In genomic region chr3:9064266-9065031, GRCm38 (mm10) we compare ENCODE assay signal across 7 mouse cellular contexts.
DNase-seq lines count a peak whose midpoint lies in the region; ATAC-seq lines count a peak whose summit lies in the region.

No protein-coding gene starts in this region.

- no peaks in the 10 kb centered on the region for H3K36me3 ChIP-seq in embryonic facial prominence, embryonic 10.5 days (replicated peaks)
- no peaks in the 10 kb centered on the region for H3K36me3 ChIP-seq in splenic B cell, adult 2 months (ENCODE audit: control insufficient read depth, insufficient read depth, low read length, poor library complexity, severe bottlenecking)

- no peaks in the 10 kb centered on the region for H3K27me3 ChIP-seq in embryonic facial prominence, embryonic 10.5 days (replicated peaks; ENCODE audit: low read depth, poor library complexity, severe bottlenecking)
- H3K27me3 ChIP-seq in splenic B cell, adult 2 months (ENCODE audit: control insufficient read depth, insufficient read depth, low read length, poor library complexity, severe bottlenecking): no peaks in the 10 kb centered on the region

- peak; percentile 81 for DNase-seq in ES-CJ7 (ENCODE audit: low read depth, low spot score)
- DNase-seq in adrenal gland, adult 18-20 months (ENCODE audit: low spot score in 2 of 2): peak; percentile 30 to 49
- DNase-seq in embryonic facial prominence, embryonic 10.5 days (ENCODE audit: low spot score): peak; percentile 68
- DNase-seq in layer of hippocampus, postnatal 25 days (ENCODE audit: extremely low spot score in 1 of 2, low spot score in 1 of 2): peak; percentile 24 to 53
- DNase-seq in splenic B cell, adult 2 months (ENCODE audit: low read depth, low spot score): peak; percentile 57

- no peaks in the 10 kb centered on the region for H3K4me1 ChIP-seq in embryonic facial prominence, embryonic 10.5 days

- no peak overlapping the region for H3K4me3 ChIP-seq in embryonic facial prominence, embryonic 10.5 days

- no peaks in the 10 kb centered on the region for H3K9me3 ChIP-seq in embryonic facial prominence, embryonic 10.5 days

- WGBS in embryonic facial prominence, embryonic 10.5 days: 48% methylated on average over 15 of the region's 15 CpGs

- peak; percentile 50 to 58 for ATAC-seq in hematopoietic stem cell, adult 5-6 weeks (replicated peaks in 1 of 2; ENCODE audit: insufficient read depth in 1 of 2, low FRiP score in 2 of 2, low TSS enrichment in 1 of 2, low read depth in 1 of 2, poor library complexity in 2 of 2, severe bottlenecking in 2 of 2)
- peak; percentile 71 for ATAC-seq in megakaryocyte-erythroid progenitor cell, adult 5-6 weeks (replicated peaks; ENCODE audit: low FRiP score, low TSS enrichment, poor library complexity, severe bottlenecking)

- no peak overlapping the region for H3K27ac ChIP-seq in embryonic facial prominence, embryonic 10.5 days (replicated peaks)
